25 mouse cellular contexts compared by ENCODE assay signal in the genomic region with DNA sequence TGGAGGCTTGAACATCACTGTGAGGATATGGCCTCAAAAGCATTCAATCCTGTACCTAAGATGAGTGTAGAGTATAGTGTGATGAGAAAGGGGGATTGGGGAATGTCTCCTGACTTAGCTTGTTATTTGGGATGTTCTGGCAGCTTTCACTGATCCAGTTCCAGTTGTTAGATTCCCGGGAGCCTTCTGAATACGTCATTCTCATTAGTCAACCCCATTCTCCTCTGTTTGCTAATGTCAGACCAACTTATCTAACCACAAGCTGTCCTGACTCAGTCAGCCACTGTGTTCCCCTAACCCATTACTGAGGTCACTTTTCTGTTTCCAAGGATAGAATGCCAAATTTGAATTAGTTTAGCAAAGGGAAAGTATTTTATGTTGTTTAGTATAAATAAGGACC.
A peak's percentile ranks its signal among the peaks of the same experiment; 100 is the strongest.
DNase-seq lines count a peak whose midpoint lies in the region; ATAC-seq and TF ChIP-seq lines count a peak whose summit lies in the region.
"Had no signal": no experiment of that assay in that cellular context is flagged by ENCODE, and none has a peak within 500 bp of the region (broad histone marks: within the 10 kb centered on the region; RNA-seq: fewer than 3 reads in every experiment).

No protein-coding gene starts in this region.

- no peak for TF ChIP-seq POLR2A in myocyte (IDR thresholded peaks at IDR 0.05; ENCODE audit: insufficient read length, low read depth)

- H3ac ChIP-seq in C2C12 (ENCODE audit: control insufficient read depth, insufficient read length, low read depth) (no peak overlapping the region), myocyte (ENCODE audit: control insufficient read depth, insufficient read length) (no peak overlapping the region)

- no peaks in the 10 kb centered on the region for H3K4me1 ChIP-seq in stomach, postnatal 0 days (replicated peaks; ENCODE audit: control insufficient read depth, insufficient read depth)
- H3K4me1 ChIP-seq: embryonic facial prominence, embryonic 13.5 days; embryonic facial prominence, embryonic 15.5 days; forebrain, embryonic 10.5 days; forebrain, embryonic 12.5 days had no signal

- TF ChIP-seq CTCF in C2C12 (IDR thresholded peaks at IDR 0.05; ENCODE audit: control insufficient read depth, insufficient read depth, insufficient read length), result no peak
- TF ChIP-seq CTCF in stomach, postnatal 0 days (IDR thresholded peaks at IDR 0.05; ENCODE audit: low read depth), result no peak

- H3K27me3 ChIP-seq in C2C12 (ENCODE audit: control insufficient read depth, insufficient read depth, insufficient read length) (no peaks in the 10 kb centered on the region), myocyte (ENCODE audit: control insufficient read depth, insufficient read depth, insufficient read length) (no peaks in the 10 kb centered on the region)
- no peaks in the 10 kb centered on the region for H3K27me3 ChIP-seq in stomach, postnatal 0 days (ENCODE audit: control insufficient read depth, insufficient read depth, low read length)
- H3K27me3 ChIP-seq: embryonic facial prominence, embryonic 13.5 days; embryonic facial prominence, embryonic 15.5 days; forebrain, embryonic 12.5 days had no signal

- H3K9ac ChIP-seq in stomach, postnatal 0 days (ENCODE audit: low read length), result no peak overlapping the region
- H3K9ac ChIP-seq: embryonic facial prominence, embryonic 13.5 days; embryonic facial prominence, embryonic 15.5 days; forebrain, embryonic 12.5 days had no signal

- no peaks in the 10 kb centered on the region for H3K79me2 ChIP-seq in C2C12 (ENCODE audit: control insufficient read depth, insufficient read depth)
- H3K79me2 ChIP-seq in myocyte (ENCODE audit: control insufficient read depth, insufficient read depth), result no peaks in the 10 kb centered on the region

- H3K9me3 ChIP-seq in stomach, postnatal 0 days (ENCODE audit: control insufficient read depth, low read length), result no peaks in the 10 kb centered on the region
- H3K9me3 ChIP-seq: embryonic facial prominence, embryonic 13.5 days; embryonic facial prominence, embryonic 15.5 days; forebrain, embryonic 10.5 days; forebrain, embryonic 12.5 days had no signal

- WGBS in stomach, postnatal 0 days, result 51% methylated on average over 2 of the region's 2 CpGs

- H3K36me3 ChIP-seq in C2C12 (ENCODE audit: control insufficient read depth, insufficient read depth), result no peaks in the 10 kb centered on the region
- H3K36me3 ChIP-seq in myocyte (ENCODE audit: control insufficient read depth, insufficient read depth), result no peaks in the 10 kb centered on the region
- no peaks in the 10 kb centered on the region for H3K36me3 ChIP-seq in stomach, postnatal 0 days (ENCODE audit: control insufficient read depth, insufficient read depth, low read length)
- H3K36me3 ChIP-seq: embryonic facial prominence, embryonic 13.5 days; embryonic facial prominence, embryonic 15.5 days; forebrain, embryonic 10.5 days; forebrain, embryonic 12.5 days had no signal

- H3K4me3 ChIP-seq in C2C12 (ENCODE audit: insufficient read depth, poor library complexity, severe bottlenecking) (no peak overlapping the region), myocyte (no peak overlapping the region)
- H3K4me3 ChIP-seq in stomach, postnatal 0 days (ENCODE audit: low read depth, low read length), result no peak overlapping the region
- H3K4me3 ChIP-seq: embryonic facial prominence, embryonic 13.5 days; embryonic facial prominence, embryonic 15.5 days; forebrain, embryonic 10.5 days; forebrain, embryonic 12.5 days had no signal

- no peak for TF ChIP-seq EP300 in stomach, postnatal 0 days (optimal IDR thresholded peaks at IDR 0.05)

- H3K27ac ChIP-seq in stomach, postnatal 0 days (replicated peaks), result no peak overlapping the region
- H3K27ac ChIP-seq: embryonic facial prominence, embryonic 13.5 days; embryonic facial prominence, embryonic 15.5 days; forebrain, embryonic 10.5 days; forebrain, embryonic 12.5 days had no signal

- peak overlapping the region; percentile 33 for H3K4me2 ChIP-seq in myocyte (ENCODE audit: low read depth)
- H3K4me2 ChIP-seq in stomach, postnatal 0 days (replicated peaks; ENCODE audit: low read depth), result no peak overlapping the region
- H3K4me2 ChIP-seq: embryonic facial prominence, embryonic 13.5 days; embryonic facial prominence, embryonic 15.5 days; forebrain, embryonic 12.5 days had no signal

- H3K79me3 ChIP-seq in C2C12 (ENCODE audit: low read depth), result no peaks in the 10 kb centered on the region

- ATAC-seq in stomach, postnatal 0 days (ENCODE audit: low FRiP score, low TSS enrichment), result no peak
- ATAC-seq: activated CD4-positive, CD25-positive, alpha-beta regulatory T cell, adult 4 months; forebrain, embryonic 14.5 days; forebrain, embryonic 16.5 days had no signal

- DNase-seq in 3134 (ENCODE audit: extremely low read depth, insufficient read length, low spot score), result peak; percentile 10
- DNase-seq in NIH3T3 (ENCODE audit: low read depth), result peak; percentile 63
- no peak for DNase-seq in stomach, postnatal 0 days (ENCODE audit: low spot score)
- DNase-seq in lung, adult 18-20 months, result no peak
- no peak for DNase-seq in heart, adult 9 months (ENCODE audit: low spot score in 2 of 2)
- DNase-seq: adrenal gland, adult 2 months; adrenal gland, postnatal 10 days; adrenal gland, postnatal 25 days; B cell, adult 2 months; cerebellum, adult 11 months; cerebellum, adult 18-20 months; cerebellum, adult 8-10 months; cerebellum, adult 9-11 months; cerebellum, postnatal 14 days; cerebellum, postnatal 36 days; embryo, embryonic 11 days had no signal

TF ChIP-seq in C2C12, 6 proteins besides CTCF, POLR2A, EP300 and RAD21:
- peak; percentile 18 for TF ChIP-seq FOSL1 (IDR thresholded peaks at IDR 0.05; ENCODE audit: insufficient read depth, low read length, poor library complexity, severe bottlenecking)
- peak; percentile 46 for TF ChIP-seq MYOD1 (IDR thresholded peaks at IDR 0.05; ENCODE audit: control insufficient read depth, insufficient read length, low read depth)
- TF ChIP-seq USF1 (IDR thresholded peaks at IDR 0.05; ENCODE audit: low read depth), result no peak
- TF ChIP-seq CEBPB (IDR thresholded peaks at IDR 0.05; ENCODE audit: low read depth), result no peak

TF ChIP-seq in myocyte, 11 proteins besides CTCF, POLR2A, EP300 and RAD21:
- TF ChIP-seq E2F4 (IDR thresholded peaks at IDR 0.05; ENCODE audit: insufficient read depth) (no peak), TCF3 (IDR thresholded peaks at IDR 0.05; ENCODE audit: insufficient read length, low read depth) (no peak), MAX (IDR thresholded peaks at IDR 0.05; ENCODE audit: low read depth) (no peak), TCF12 (IDR thresholded peaks at IDR 0.05; ENCODE audit: insufficient read depth, poor library complexity, severe bottlenecking) (no peak), USF1 (IDR thresholded peaks at IDR 0.05; ENCODE audit: low read depth) (no peak), REST (IDR thresholded peaks at IDR 0.05; ENCODE audit: insufficient read depth, insufficient read length) (no peak), SRF (IDR thresholded peaks at IDR 0.05; ENCODE audit: control insufficient read depth, insufficient read length, low read depth) (no peak), MYOG (IDR thresholded peaks at IDR 0.05; ENCODE audit: control insufficient read depth in 1 of 3, insufficient read depth in 1 of 3, insufficient read length in 2 of 3, low read depth in 2 of 3) (no peak), MYOD1 (IDR thresholded peaks at IDR 0.05; ENCODE audit: control insufficient read depth in 1 of 3, insufficient read length in 2 of 3, low read depth in 2 of 3) (no peak), POLR2AphosphoS2 (IDR thresholded peaks at IDR 0.05; ENCODE audit: insufficient read length, low read depth) (no peak), CEBPB (IDR thresholded peaks at IDR 0.05; ENCODE audit: insufficient read depth, poor library complexity, severe bottlenecking) (no peak)

Comparison
In these comparisons a context has a peak if more than half of its experiments do, and no peak if none do; other contexts are left out.
1. DNase-seq: peak in 3134 (single experiment) and NIH3T3 (single experiment); none in stomach, postnatal 0 days (single experiment), lung, adult 18-20 months (0 of 2) and heart, adult 9 months (0 of 2).